Mouse (Mus musculus) testis, postnatal 10 days (tissue): Measurements from ENCODE around the gene Micall1.

Experiments
- DNase-seq: peaks from one replicate; pipeline ENCODE4 v3.0.0; 2021; ENCODE audit warnings: low spot score

Micall1 gene

GRCm38 (mm10) chr15:79108421-79109320, at the start of gene Micall1:
TSS of gene Micall1 (plus strand) at chr15:79108898.
- DNase-seq: peak; percentile 86

- DNase-seq: no peak
Observed at GRCm38 (mm10) chr15:79060887-79061565, 47.7 kb upstream of the Micall1 start.

- peak; percentile 96 for DNase-seq
Observed at GRCm38 (mm10) chr15:79062376-79063159, 46.1 kb upstream of the Micall1 start, which contains the start of gene Ankrd54. TSS of gene Ankrd54 (minus strand) at chr15:79062893.

GRCm38 (mm10) chr15:79063160-79063740, 45.4 kb upstream of the Micall1 start:
- DNase-seq: peak; percentile 36

GRCm38 (mm10) chr15:79065086-79065770, 43.5 kb upstream of the Micall1 start:
- peak; percentile 50 for DNase-seq

- DNase-seq: no peak
Observed at GRCm38 (mm10) chr15:79066276-79066675, 42.4 kb upstream of the Micall1 start.

GRCm38 (mm10) chr15:79067631-79068030, 41.1 kb upstream of the Micall1 start:
- DNase-seq: no peak

- no peak for DNase-seq
Observed at GRCm38 (mm10) chr15:79068416-79068815, 40.3 kb upstream of the Micall1 start.

GRCm38 (mm10) chr15:79071117-79072039, 37.3 kb upstream of the Micall1 start:
- no peak for DNase-seq

GRCm38 (mm10) chr15:79073752-79074151, 34.9 kb upstream of the Micall1 start:
- no peak for DNase-seq

GRCm38 (mm10) chr15:79074446-79074845, 34.3 kb upstream of the Micall1 start:
- DNase-seq: no peak

GRCm38 (mm10) chr15:79074913-79075532, 33.7 kb upstream of the Micall1 start, which contains the start of gene Eif3l:
TSS of gene Eif3l (plus strand) at chr15:79075179.
- DNase-seq: peak; percentile 87

- no peak for DNase-seq
Observed at GRCm38 (mm10) chr15:79075658-79076365, 32.9 kb upstream of the Micall1 start.

GRCm38 (mm10) chr15:79079567-79079966, 29.1 kb upstream of the Micall1 start:
- no peak for DNase-seq

GRCm38 (mm10) chr15:79092284-79092683, 16.4 kb upstream of the Micall1 start:
- DNase-seq: no peak

GRCm38 (mm10) chr15:79093083-79093839, 15.4 kb upstream of the Micall1 start:
- peak; percentile 70 for DNase-seq

GRCm38 (mm10) chr15:79095483-79095882, 13.2 kb upstream of the Micall1 start:
- no peak for DNase-seq

- peak; percentile 59 for DNase-seq
Observed at GRCm38 (mm10) chr15:79096556-79096955, 12.1 kb upstream of the Micall1 start.
